Mouse (Mus musculus) adipocyte (in vitro differentiated cells): ENCODE data around the gene Atg4a-ps.
"Not testable (repeated sequence)": the region's sequence is repeated elsewhere in the genome, so short reads cannot be mapped to it uniquely, and the experiment has no call there.

Source experiments
- DNase-seq: peaks from one replicate; pipeline ENCODE4 v3.0.0-alpha.2; 2016; ENCODE audit warnings: low spot score

Atg4a-ps gene

GRCm38 (mm10) chr3:103645968-103646367 is at the start of gene Atg4a-ps:
Gene Atg4a-ps (minus strand): TSS chr3:103646068.
- not testable (repeated sequence) for DNase-seq

DNA sequence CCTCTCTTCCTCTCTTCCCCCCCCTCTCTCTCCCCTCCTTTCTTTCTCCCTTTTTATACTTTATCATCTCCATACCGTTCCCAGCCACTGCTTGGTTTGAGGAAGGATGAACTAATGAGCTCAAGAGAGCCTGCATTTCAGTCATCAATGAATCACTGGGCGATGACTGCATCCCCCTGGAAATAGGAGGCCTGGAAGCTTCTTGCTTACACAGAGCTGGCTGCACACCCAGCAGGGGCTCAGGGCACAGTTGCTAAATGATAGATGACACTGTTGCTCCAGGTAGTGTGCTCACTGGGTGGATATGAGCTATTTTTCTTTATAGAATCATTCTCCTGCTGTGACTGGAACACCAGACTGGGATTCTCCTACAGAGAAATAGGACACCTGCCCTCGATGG is 49.7 kb upstream of the Atg4a-ps start:
- no peak for DNase-seq

GRCm38 (mm10) chr3:103690506-103690905 is 44.6 kb upstream of the Atg4a-ps start:
- peak; percentile 55 for DNase-seq

- no peak for DNase-seq
These were observed 43.2 kb upstream of the Atg4a-ps start for GRCm38 (mm10) chr3:103689043-103689442.

DNA sequence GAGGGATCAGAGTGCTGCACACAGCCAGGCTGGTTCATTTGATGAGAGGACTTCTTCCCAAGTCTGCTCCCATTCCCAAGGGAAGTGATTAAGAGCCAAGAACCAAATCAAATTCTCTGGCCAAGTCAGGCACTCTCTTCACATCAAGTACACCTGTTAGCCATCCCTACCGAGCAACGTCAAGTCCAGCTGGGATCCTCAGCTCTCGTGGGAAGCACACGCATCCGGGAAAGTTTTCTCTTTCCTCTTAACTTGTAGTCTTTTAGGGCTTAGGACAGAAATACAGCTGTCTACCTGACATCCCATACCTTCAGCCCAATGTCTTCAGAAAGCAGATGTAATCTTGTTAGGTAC is 38.1 kb upstream of the Atg4a-ps start:
- no peak for DNase-seq

DNA sequence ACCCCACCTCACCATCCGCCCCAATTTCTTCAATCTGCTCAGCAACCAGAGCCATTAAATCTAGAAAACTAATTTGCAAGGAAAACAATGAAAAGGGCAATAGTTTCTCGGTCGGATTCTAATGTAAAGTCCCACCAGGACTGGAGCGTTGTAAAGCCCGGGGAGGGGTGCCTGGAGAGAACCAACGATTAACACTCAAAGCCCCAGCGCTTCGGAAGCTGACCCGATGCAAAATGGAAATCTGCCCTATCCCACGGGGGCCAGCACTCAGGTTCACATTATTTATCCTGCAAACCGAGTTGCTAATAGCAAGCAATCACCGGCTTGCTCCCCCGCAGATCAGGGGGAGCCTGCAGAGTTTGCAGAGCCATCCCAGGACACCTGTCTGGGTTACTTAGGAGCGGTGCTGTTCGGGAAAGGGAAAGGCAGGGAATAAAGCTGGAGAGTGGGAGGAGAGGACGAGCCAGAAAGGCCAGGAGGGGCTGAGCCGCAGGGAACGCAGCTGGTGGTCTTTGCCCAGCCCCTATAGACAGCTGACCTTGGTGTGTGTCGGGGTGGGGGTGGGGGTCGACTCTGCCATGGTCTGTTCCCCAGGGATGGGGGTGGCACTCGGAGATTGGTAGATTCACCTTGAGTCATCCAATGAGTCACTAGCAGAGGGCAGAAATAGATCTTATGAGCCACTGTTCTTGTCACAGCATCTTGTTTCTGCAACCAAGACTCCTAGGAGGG is 37.5 kb upstream of the Atg4a-ps start:
- DNase-seq, result no peak

GRCm38 (mm10) chr3:103682473-103682872 is 36.6 kb upstream of the Atg4a-ps start:
- DNase-seq, result no peak

DNA sequence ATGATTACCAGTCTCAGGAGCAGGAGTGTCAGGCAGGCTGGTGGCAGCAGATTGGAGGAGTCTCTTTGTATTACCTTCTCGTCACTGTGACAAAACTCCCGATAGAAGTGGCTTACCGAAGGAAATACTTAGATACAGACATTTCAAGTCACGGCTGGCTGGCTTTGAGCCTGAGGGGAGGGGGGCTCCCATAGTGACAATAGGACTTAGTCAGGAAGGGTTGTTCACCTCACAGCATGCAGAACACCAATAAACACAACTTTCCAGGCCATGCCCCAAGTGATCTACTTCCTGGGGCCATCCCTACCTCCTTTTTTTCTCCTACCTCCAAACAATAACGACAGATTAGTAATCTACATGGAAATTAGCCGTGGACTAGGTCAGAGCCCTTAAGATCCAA is 32.9 kb upstream of the Atg4a-ps start:
- DNase-seq, result no peak

DNA sequence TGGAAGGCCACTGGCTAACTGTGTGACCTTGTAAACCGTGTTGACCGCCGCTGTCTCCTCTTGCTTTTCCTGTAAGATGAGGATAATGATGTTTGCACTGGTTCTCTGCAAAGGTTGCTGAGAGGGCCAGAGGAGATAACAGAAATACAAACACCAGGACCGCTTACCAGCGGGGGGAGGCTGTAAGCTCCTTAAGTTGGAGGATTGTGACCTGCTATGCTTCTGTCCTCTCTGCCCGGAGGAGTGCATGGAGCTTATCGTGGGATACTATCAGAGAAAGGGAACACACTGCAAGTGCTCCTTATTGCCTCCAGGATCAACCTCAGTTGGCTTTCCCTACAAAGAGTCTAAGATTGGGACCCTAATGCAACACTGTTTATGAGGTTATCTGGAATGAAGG is 26.8 kb upstream of the Atg4a-ps start:
- no peak for DNase-seq

- no peak for DNase-seq
These were observed 26.2 kb upstream of the Atg4a-ps start for GRCm38 (mm10) chr3:103672113-103672512.

DNA sequence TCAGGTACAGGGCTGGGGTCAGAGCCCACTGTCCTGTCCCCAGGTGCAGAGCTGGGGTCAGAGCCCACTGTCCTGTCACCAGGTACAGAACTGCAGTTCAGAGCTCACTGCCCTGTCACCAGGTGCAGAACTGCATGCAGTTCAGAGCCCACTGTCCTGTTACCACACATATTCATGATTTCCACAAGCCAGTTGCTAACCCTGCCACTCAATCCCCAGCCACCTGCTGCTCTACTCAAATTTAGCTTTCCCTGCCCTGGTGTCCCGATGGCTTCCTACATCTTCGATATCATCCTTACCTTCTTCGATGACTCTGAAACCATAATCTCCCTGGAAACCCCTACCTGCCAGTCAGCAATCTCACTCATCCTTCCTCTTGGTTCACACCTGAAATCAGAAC is 17.5 kb upstream of the Atg4a-ps start:
- no peak for DNase-seq

- DNase-seq, result no peak
These were observed 15.8 kb upstream of the Atg4a-ps start for GRCm38 (mm10) chr3:103661714-103662113.

GRCm38 (mm10) chr3:103660012-103660411 is 14.1 kb upstream of the Atg4a-ps start:
- no peak for DNase-seq

DNA sequence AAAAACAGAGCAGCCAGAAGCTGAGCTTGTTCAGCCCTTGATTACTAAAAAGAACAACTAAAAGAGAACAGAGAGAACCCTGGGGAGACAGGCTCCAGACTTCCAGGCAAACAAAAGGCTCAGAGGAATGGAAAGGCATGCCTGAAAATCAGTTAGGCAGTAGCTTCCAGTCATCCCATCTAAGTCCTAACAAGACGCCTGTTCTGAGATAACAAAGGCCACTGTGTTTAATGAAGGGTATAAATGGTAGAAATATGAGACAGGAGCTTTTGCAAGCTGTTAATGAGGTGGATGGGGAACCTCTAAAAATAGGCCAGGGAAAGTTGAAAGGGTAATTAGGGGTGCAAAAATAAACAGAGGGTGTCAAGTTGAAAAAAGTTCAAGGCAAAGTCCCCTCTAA is 4.5 kb upstream of the Atg4a-ps start:
- DNase-seq, result no peak

DNA sequence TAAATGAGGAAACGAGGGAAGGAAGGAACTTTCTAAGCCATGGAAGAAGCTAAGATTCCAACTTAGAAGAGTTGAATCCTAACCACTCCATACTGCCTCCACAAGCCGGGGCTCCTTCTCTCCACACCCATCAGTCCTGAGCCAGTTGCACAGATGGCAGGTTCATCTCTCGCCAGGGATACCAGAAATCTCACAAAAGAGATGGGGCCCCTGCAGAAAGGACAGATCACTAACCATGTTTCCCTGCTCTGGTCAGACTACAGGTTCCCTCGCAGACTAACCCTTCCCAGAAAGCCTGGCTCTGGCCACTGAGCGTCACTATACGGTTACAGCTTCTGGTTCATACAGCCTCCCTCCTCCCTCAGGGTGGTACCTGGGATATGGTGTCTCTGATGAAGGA is 3.8 kb upstream of the Atg4a-ps start:
- DNase-seq, result no peak

- DNase-seq, result peak; percentile 18
These were observed 2.6 kb upstream of the Atg4a-ps start for GRCm38 (mm10) chr3:103648486-103648885.

DNA sequence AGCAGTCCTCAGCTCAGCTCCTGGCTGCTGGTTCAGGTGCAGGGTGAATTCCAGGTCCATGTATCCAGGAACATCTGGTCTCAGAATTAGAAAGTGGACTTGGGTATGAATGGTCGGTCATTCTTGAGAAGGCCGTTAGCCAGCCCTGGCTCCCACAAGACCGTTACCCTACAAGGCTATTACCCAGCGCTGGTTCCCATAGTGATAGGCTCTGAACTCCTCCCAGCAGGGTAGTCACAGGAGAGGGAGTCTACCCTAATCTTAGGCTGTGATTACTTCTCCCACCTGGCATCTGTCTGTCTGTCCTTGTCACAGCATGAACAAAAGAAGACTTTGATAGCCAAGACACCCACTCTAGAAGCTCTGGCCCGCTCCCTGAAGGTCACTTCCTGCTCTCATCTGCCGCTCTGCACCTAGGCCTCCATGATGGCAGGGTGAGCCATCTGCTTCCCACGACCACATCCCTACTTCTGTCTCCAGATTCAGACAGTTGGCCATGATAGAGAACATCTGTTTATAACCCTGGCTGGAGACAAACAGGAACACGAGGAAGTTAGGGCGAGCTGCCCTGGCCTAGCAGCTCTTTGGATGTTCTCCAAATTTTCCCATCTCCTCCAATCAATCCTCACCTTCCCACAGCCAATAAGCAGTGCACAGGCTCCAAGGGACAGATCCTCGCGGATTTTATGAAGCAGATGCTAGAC is 1.4 kb upstream of the Atg4a-ps start:
- DNase-seq, result peak; percentile 9

GRCm38 (mm10) chr3:103641301-103641700 is 4.6 kb downstream of the Atg4a-ps start:
- no peak for DNase-seq

DNA sequence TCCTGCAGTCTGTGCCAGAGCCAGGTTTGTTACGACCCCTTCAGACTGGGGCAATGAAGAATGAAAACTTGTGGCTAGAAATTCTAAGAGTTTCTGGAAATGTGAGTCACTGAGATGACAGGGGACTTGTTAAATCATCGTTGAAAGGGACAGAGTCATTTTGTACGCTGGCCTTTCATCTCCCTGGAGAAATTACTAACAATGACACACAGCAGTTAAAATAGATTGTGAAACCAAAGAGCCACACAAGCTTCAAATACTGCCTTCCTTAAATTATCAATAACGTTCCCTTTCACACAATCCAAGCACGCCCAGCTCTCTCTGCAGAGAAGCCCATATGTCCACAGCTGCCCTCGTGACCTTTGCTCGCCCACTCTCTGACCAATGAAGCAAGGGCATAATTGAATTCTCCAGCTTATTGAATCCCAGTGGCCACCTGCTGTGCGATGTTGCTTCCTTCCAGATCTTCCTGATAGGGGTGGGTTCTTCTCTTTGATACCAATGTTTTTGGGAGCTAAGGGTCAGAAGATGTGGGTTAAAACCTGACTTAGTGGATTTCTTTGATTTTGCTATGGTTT is 5.6 kb downstream of the Atg4a-ps start:
- no peak for DNase-seq

- DNase-seq, result no peak
These were observed 8.2 kb downstream of the Atg4a-ps start for GRCm38 (mm10) chr3:103637641-103638040.

DNA sequence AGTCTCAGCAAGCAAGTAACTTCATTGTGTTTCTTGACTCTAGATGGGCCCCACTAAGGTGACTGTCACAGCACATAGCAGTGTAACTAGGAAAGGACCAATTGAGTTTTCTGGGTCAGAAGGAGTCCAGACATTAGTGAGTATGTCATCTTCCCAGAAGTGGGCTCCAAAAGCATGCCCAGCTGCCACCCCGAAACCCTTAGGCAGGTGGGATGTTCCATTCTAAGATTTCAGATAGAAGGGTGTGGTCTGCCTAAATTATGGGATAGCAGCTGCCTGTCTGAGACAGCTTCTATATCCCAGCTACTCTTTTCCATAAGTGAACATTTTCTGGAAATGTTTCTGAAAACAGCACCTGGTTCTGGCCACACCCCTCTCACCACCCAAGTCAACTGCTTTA is 11.6 kb downstream of the Atg4a-ps start:
- no peak for DNase-seq

DNA sequence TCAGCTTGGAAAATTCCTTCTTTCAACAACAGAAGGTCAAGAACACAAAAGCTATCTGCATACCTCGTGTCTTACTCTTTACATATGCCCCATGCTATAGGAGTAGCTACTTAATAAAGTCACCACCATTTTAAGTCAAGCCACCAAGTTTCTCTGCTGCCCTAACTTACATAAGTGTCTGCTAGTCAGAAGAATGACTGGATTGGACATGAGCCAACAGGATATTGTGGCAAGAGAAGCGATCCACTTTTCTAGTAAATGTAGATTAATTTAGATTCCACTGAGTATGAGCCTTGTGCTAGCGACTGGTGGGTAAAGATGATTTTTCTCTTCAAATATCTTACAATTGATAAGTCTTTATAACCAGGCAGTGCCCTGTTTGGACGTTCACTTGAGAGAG is 12.0 kb downstream of the Atg4a-ps start:
- peak; percentile 34 for DNase-seq

- no peak for DNase-seq
These were observed 12.7 kb downstream of the Atg4a-ps start for GRCm38 (mm10) chr3:103633124-103633523.
